ENCODE assay signal across 12 mouse cellular contexts in genomic region chr12:89808217-89808616, GRCm38 (mm10).
DNase-seq lines count a peak whose midpoint lies in the region; ATAC-seq and TF ChIP-seq lines count a peak whose summit lies in the region.
"Had no signal": no experiment of that assay in that cellular context is flagged by ENCODE, and none has a peak within 500 bp of the region (broad histone marks: within the 10 kb centered on the region; RNA-seq: fewer than 3 reads in every experiment).

No protein-coding gene starts in this region.

- H3K27ac ChIP-seq in hindbrain, embryonic 14.5 days, result no peak overlapping the region
- no peak overlapping the region for H3K27ac ChIP-seq in hindbrain, embryonic 10.5 days
- no peak overlapping the region for H3K27ac ChIP-seq in midbrain, embryonic 11.5 days (ENCODE audit: low read depth, low read length)
- H3K27ac ChIP-seq in midbrain, embryonic 10.5 days (replicated peaks), result no peak overlapping the region
- H3K27ac ChIP-seq in stomach, postnatal 0 days (replicated peaks), result no peak overlapping the region
- H3K27ac ChIP-seq: limb, embryonic 10.5 days had no signal

- H3K9me3 ChIP-seq in hindbrain, embryonic 14.5 days (ENCODE audit: control insufficient read depth, low read length), result no peaks in the 10 kb centered on the region
- H3K9me3 ChIP-seq in hindbrain, embryonic 10.5 days, result no peaks in the 10 kb centered on the region
- no peaks in the 10 kb centered on the region for H3K9me3 ChIP-seq in midbrain, embryonic 11.5 days (ENCODE audit: control insufficient read depth, low read length)
- no peaks in the 10 kb centered on the region for H3K9me3 ChIP-seq in midbrain, embryonic 10.5 days (replicated peaks)
- H3K9me3 ChIP-seq in stomach, postnatal 0 days (ENCODE audit: control insufficient read depth, low read length), result no peaks in the 10 kb centered on the region
- H3K9me3 ChIP-seq: limb, embryonic 10.5 days had no signal

- TF ChIP-seq EP300 in stomach, postnatal 0 days (optimal IDR thresholded peaks at IDR 0.05), result no peak

- no peaks in the 10 kb centered on the region for H3K36me3 ChIP-seq in hindbrain, embryonic 14.5 days (replicated peaks; ENCODE audit: control insufficient read depth, insufficient read depth)
- no peaks in the 10 kb centered on the region for H3K36me3 ChIP-seq in hindbrain, embryonic 10.5 days
- no peaks in the 10 kb centered on the region for H3K36me3 ChIP-seq in midbrain, embryonic 11.5 days (ENCODE audit: control insufficient read depth, insufficient read depth, low read length)
- no peaks in the 10 kb centered on the region for H3K36me3 ChIP-seq in midbrain, embryonic 10.5 days
- no peaks in the 10 kb centered on the region for H3K36me3 ChIP-seq in stomach, postnatal 0 days (ENCODE audit: control insufficient read depth, insufficient read depth, low read length)
- H3K36me3 ChIP-seq: limb, embryonic 10.5 days had no signal

- no peak overlapping the region for H3K4me3 ChIP-seq in hindbrain, embryonic 14.5 days (replicated peaks; ENCODE audit: low read length)
- no peak overlapping the region for H3K4me3 ChIP-seq in hindbrain, embryonic 10.5 days
- no peak overlapping the region for H3K4me3 ChIP-seq in midbrain, embryonic 11.5 days (ENCODE audit: low read depth, low read length)
- H3K4me3 ChIP-seq in midbrain, embryonic 10.5 days, result no peak overlapping the region
- H3K4me3 ChIP-seq in stomach, postnatal 0 days (ENCODE audit: low read depth, low read length), result no peak overlapping the region
- H3K4me3 ChIP-seq: limb, embryonic 10.5 days had no signal

- DNase-seq in hindbrain, embryonic 14.5 days (ENCODE audit: low spot score), result peak; percentile 56
- no peak for DNase-seq in hindbrain, embryonic 10.5 days (ENCODE audit: low spot score)
- peak; percentile 82 for DNase-seq in midbrain, embryonic 11.5 days (ENCODE audit: low spot score, missing footprints)
- no peak for DNase-seq in midbrain, embryonic 10.5 days (ENCODE audit: low spot score)
- DNase-seq in ZHBTc4 (ENCODE audit: low read depth, low spot score), result peak; percentile 39
- no peak for DNase-seq in stomach, postnatal 0 days (ENCODE audit: low spot score)
- DNase-seq in Muller cell, postnatal 12 days (ENCODE audit: inconsistent ontology term), result no peak
- DNase-seq: adrenal gland, postnatal 25 days; cerebellum, postnatal 25 days; kidney, postnatal 14 days; right cerebral cortex, postnatal 14 days had no signal

- H3K27me3 ChIP-seq in hindbrain, embryonic 14.5 days (ENCODE audit: control insufficient read depth, insufficient read depth, low read length), result no peaks in the 10 kb centered on the region
- peaks cover 2% of the 10 kb centered on the region for H3K27me3 ChIP-seq in hindbrain, embryonic 10.5 days (ENCODE audit: insufficient read depth, poor library complexity, severe bottlenecking)
- peaks cover 5% of the 10 kb centered on the region; the same call in 1 of the 2 replicates for H3K27me3 ChIP-seq in midbrain, embryonic 11.5 days (ENCODE audit: control insufficient read depth, insufficient read depth, low read length)
- H3K27me3 ChIP-seq in midbrain, embryonic 10.5 days (ENCODE audit: low read depth, poor library complexity, severe bottlenecking), result peaks cover 29% of the 10 kb centered on the region
- no peaks in the 10 kb centered on the region for H3K27me3 ChIP-seq in stomach, postnatal 0 days (ENCODE audit: control insufficient read depth, insufficient read depth, low read length)

- WGBS in hindbrain, embryonic 14.5 days, result 69% methylated on average over 3 of the region's 3 CpGs
- 70% methylated on average over 3 of the region's 3 CpGs for WGBS in hindbrain, embryonic 10.5 days
- WGBS in midbrain, embryonic 11.5 days, result 71% methylated on average over 3 of the region's 3 CpGs
- WGBS in midbrain, embryonic 10.5 days, result 75% methylated on average over 3 of the region's 3 CpGs
- 61% methylated on average over 3 of the region's 3 CpGs for WGBS in stomach, postnatal 0 days

- ATAC-seq in hindbrain, embryonic 14.5 days (ENCODE audit: low FRiP score), result no peak
- ATAC-seq in midbrain, embryonic 11.5 days (ENCODE audit: low FRiP score), result no peak
- no peak for ATAC-seq in stomach, postnatal 0 days (ENCODE audit: low FRiP score, low TSS enrichment)

- H3K4me2 ChIP-seq in hindbrain, embryonic 14.5 days (replicated peaks), result no peak overlapping the region
- no peak overlapping the region for H3K4me2 ChIP-seq in midbrain, embryonic 11.5 days
- no peak overlapping the region for H3K4me2 ChIP-seq in stomach, postnatal 0 days (replicated peaks; ENCODE audit: low read depth)

- H3K9ac ChIP-seq in hindbrain, embryonic 14.5 days, result no peak overlapping the region
- H3K9ac ChIP-seq in midbrain, embryonic 11.5 days (ENCODE audit: low read length), result no peak overlapping the region
- no peak overlapping the region for H3K9ac ChIP-seq in stomach, postnatal 0 days (ENCODE audit: low read length)

- peaks cover 7% of the 10 kb centered on the region for H3K4me1 ChIP-seq in hindbrain, embryonic 14.5 days (replicated peaks; ENCODE audit: control insufficient read depth, insufficient read depth, low read length)
- peaks cover 19% of the 10 kb centered on the region for H3K4me1 ChIP-seq in hindbrain, embryonic 10.5 days (replicated peaks)
- peaks cover 5% of the 10 kb centered on the region for H3K4me1 ChIP-seq in midbrain, embryonic 11.5 days (ENCODE audit: control insufficient read depth, insufficient read depth, low read length)
- H3K4me1 ChIP-seq in midbrain, embryonic 10.5 days, result peaks cover 20% of the 10 kb centered on the region
- no peaks in the 10 kb centered on the region for H3K4me1 ChIP-seq in stomach, postnatal 0 days (replicated peaks; ENCODE audit: control insufficient read depth, insufficient read depth)

- TF ChIP-seq CTCF in stomach, postnatal 0 days (IDR thresholded peaks at IDR 0.05; ENCODE audit: low read depth), result peak; percentile 68

Comparison
In these comparisons a context has a peak if more than half of its experiments do, and no peak if none do; other contexts are left out.
1. DNase-seq: peak in hindbrain, embryonic 14.5 days (single experiment), midbrain, embryonic 11.5 days (single experiment) and ZHBTc4 (single experiment); none in hindbrain, embryonic 10.5 days (single experiment), midbrain, embryonic 10.5 days (single experiment), stomach, postnatal 0 days (single experiment) and Muller cell, postnatal 12 days (single experiment).